Mouse (Mus musculus) E14TG2a.4 (cell line): Measurements from ENCODE around the gene Fam189a1.

Experiments used
- CTCF ChIP-seq: conservative IDR thresholded peaks from 2 replicates; pipeline ENCODE4 v1.5.1; 2014; ENCODE audit warnings: low read length
- NANOG ChIP-seq: IDR thresholded peaks from 2 replicates; pipeline ENCODE4 v1.6.1; 2014; ENCODE audit warnings: borderline replicate concordance, low read length, mixed read lengths
- POU5F1 ChIP-seq: IDR thresholded peaks from 2 replicates; pipeline ENCODE4 v1.6.1; 2014; ENCODE audit warnings: low read length, borderline replicate concordance

- TF ChIP-seq CTCF (no peak), POU5F1 (no peak), NANOG (no peak)
Observed at GRCm38 (mm10) chr7:64882243-64882642, 274.1 kb downstream of the Fam189a1 start.
